Mouse (Mus musculus) megakaryocyte, embryonic 14.5 days (primary cell): ENCODE measurements around the gene Josd2.

Experiments
- FLI1 ChIP-seq: IDR thresholded peaks from 2 replicates; pipeline ENCODE4 v1.6.1; 2012; ENCODE audit warnings: low read length, inconsistent platforms, mixed read lengths
- GATA1 ChIP-seq: IDR thresholded peaks from 3 replicates; pipeline ENCODE4 v1.6.1; 2012; ENCODE audit warnings: mixed read lengths, low read length, inconsistent platforms, borderline replicate concordance

- TF ChIP-seq GATA1 (no peak), FLI1 (no peak)
Measured at GRCm38 (mm10) chr7:44486927-44487575, 19.3 kb downstream of the Josd2 start.
